ENCODE assay signal across 19 mouse cellular contexts in genomic region chr3:135563163-135563689, GRCm38 (mm10).
DNase-seq lines count a peak whose midpoint lies in the region; ATAC-seq and TF ChIP-seq lines count a peak whose summit lies in the region.
"Had no signal": no experiment of that assay in that cellular context is flagged by ENCODE, and none has a peak within 500 bp of the region (broad histone marks: within the 10 kb centered on the region; RNA-seq: fewer than 3 reads in every experiment).

No protein-coding gene starts in this region.

- peak; percentile 64 for DNase-seq in heart, embryonic 10.5 days (ENCODE audit: low spot score)
- DNase-seq in heart, postnatal 4 days = no peak
- DNase-seq in hindbrain, embryonic 11.5 days (ENCODE audit: low spot score) = no peak
- no peak for DNase-seq in hindbrain, postnatal 0 days (ENCODE audit: low spot score)
- DNase-seq in stomach, postnatal 0 days (ENCODE audit: low spot score) = no peak
- DNase-seq in left cerebral cortex, adult 2 months (ENCODE audit: extremely low spot score in 1 of 2, low spot score in 2 of 2) = no peak
- DNase-seq in testis, postnatal 10 days (ENCODE audit: low spot score) = no peak
- DNase-seq: cerebellum, adult 8-10 months; gastrocnemius, postnatal 10 days; retina, postnatal 1 day; right cerebral cortex, postnatal 4 days had no signal

- H3K4me3 ChIP-seq in heart, embryonic 10.5 days = no peak overlapping the region
- no peak overlapping the region for H3K4me3 ChIP-seq in hindbrain, embryonic 11.5 days (ENCODE audit: low read depth, low read length)
- no peak overlapping the region for H3K4me3 ChIP-seq in hindbrain, postnatal 0 days (ENCODE audit: low read length)
- no peak overlapping the region for H3K4me3 ChIP-seq in stomach, embryonic 14.5 days (ENCODE audit: low read depth, low read length)
- no peak overlapping the region for H3K4me3 ChIP-seq in stomach, postnatal 0 days (ENCODE audit: low read depth, low read length)
- no peak overlapping the region for H3K4me3 ChIP-seq in left cerebral cortex, adult 2 months
- H3K4me3 ChIP-seq: forebrain, embryonic 12.5 days; hindbrain, embryonic 12.5 days; midbrain, embryonic 15.5 days had no signal

- H3K4me1 ChIP-seq in heart, embryonic 10.5 days = peaks cover 10% of the 10 kb centered on the region; the same call in 1 of the 2 replicates
- H3K4me1 ChIP-seq in hindbrain, embryonic 11.5 days (replicated peaks; ENCODE audit: control insufficient read depth, insufficient read depth, low read length) = no peaks in the 10 kb centered on the region
- no peaks in the 10 kb centered on the region for H3K4me1 ChIP-seq in hindbrain, postnatal 0 days (ENCODE audit: insufficient read depth, low read length)
- no peaks in the 10 kb centered on the region for H3K4me1 ChIP-seq in stomach, embryonic 14.5 days (ENCODE audit: control insufficient read depth, insufficient read depth, low read length)
- H3K4me1 ChIP-seq in stomach, postnatal 0 days (replicated peaks; ENCODE audit: control insufficient read depth, insufficient read depth) = no peaks in the 10 kb centered on the region
- H3K4me1 ChIP-seq: forebrain, embryonic 12.5 days; hindbrain, embryonic 12.5 days; midbrain, embryonic 15.5 days had no signal

- no peak for TF ChIP-seq EP300 in stomach, postnatal 0 days (optimal IDR thresholded peaks at IDR 0.05)

- no peak overlapping the region for H3K9ac ChIP-seq in hindbrain, embryonic 11.5 days (ENCODE audit: low read depth, low read length)
- H3K9ac ChIP-seq in hindbrain, postnatal 0 days (replicated peaks; ENCODE audit: low read length) = no peak overlapping the region
- H3K9ac ChIP-seq in stomach, embryonic 14.5 days (replicated peaks; ENCODE audit: low read depth, low read length) = no peak overlapping the region
- H3K9ac ChIP-seq in stomach, postnatal 0 days (ENCODE audit: low read length) = no peak overlapping the region
- H3K9ac ChIP-seq: forebrain, embryonic 12.5 days; hindbrain, embryonic 12.5 days; liver, embryonic 14.5 days; midbrain, embryonic 15.5 days had no signal

- 74% methylated on average over 17 of the region's 17 CpGs for WGBS in heart, embryonic 10.5 days
- 83% methylated on average over 17 of the region's 17 CpGs for WGBS in hindbrain, embryonic 11.5 days
- WGBS in hindbrain, postnatal 0 days = 93% methylated on average over 17 of the region's 17 CpGs
- WGBS in stomach, embryonic 14.5 days = 74% methylated on average over 17 of the region's 17 CpGs
- 79% methylated on average over 17 of the region's 17 CpGs for WGBS in stomach, postnatal 0 days

- ATAC-seq in hindbrain, embryonic 11.5 days (ENCODE audit: low FRiP score) = 0 out of 2 replicates have a peak, but pooled peaks have one; percentile 40
- no peak for ATAC-seq in hindbrain, postnatal 0 days
- ATAC-seq in stomach, embryonic 14.5 days (ENCODE audit: insufficient number of reproducible peaks, insufficient read depth, low FRiP score, low read depth) = peak; percentile 28; the same call in 1 of the 2 replicates
- ATAC-seq in stomach, postnatal 0 days (ENCODE audit: low FRiP score, low TSS enrichment) = no peak
- ATAC-seq: intestine, embryonic 16.5 days; lung, postnatal 0 days; midbrain, embryonic 15.5 days; Patski had no signal

- H3K36me3 ChIP-seq in heart, embryonic 10.5 days = peaks cover 13% of the 10 kb centered on the region; the same call in 1 of the 2 replicates
- no peaks in the 10 kb centered on the region for H3K36me3 ChIP-seq in hindbrain, embryonic 11.5 days (ENCODE audit: control insufficient read depth, insufficient read depth, low read length)
- H3K36me3 ChIP-seq in hindbrain, postnatal 0 days (ENCODE audit: insufficient read depth, low read length) = no peaks in the 10 kb centered on the region
- H3K36me3 ChIP-seq in stomach, embryonic 14.5 days (ENCODE audit: control insufficient read depth, insufficient read depth, low read length) = no peaks in the 10 kb centered on the region
- no peaks in the 10 kb centered on the region for H3K36me3 ChIP-seq in stomach, postnatal 0 days (ENCODE audit: control insufficient read depth, insufficient read depth, low read length)
- H3K36me3 ChIP-seq: forebrain, embryonic 12.5 days; hindbrain, embryonic 12.5 days; midbrain, embryonic 15.5 days had no signal

- H3K4me2 ChIP-seq in hindbrain, embryonic 11.5 days (replicated peaks; ENCODE audit: low read depth, low read length) = no peak overlapping the region
- no peak overlapping the region for H3K4me2 ChIP-seq in hindbrain, postnatal 0 days (ENCODE audit: low read depth, low read length)
- no peak overlapping the region for H3K4me2 ChIP-seq in stomach, embryonic 14.5 days (replicated peaks; ENCODE audit: low read depth, low read length)
- H3K4me2 ChIP-seq in stomach, postnatal 0 days (replicated peaks; ENCODE audit: low read depth) = no peak overlapping the region
- H3K4me2 ChIP-seq: forebrain, embryonic 12.5 days; hindbrain, embryonic 12.5 days; midbrain, embryonic 15.5 days had no signal

- H3K27ac ChIP-seq in heart, embryonic 10.5 days = 0 out of 2 replicates have a peak overlapping the region, but pooled peaks have one; percentile 44
- no peak overlapping the region for H3K27ac ChIP-seq in hindbrain, embryonic 11.5 days (ENCODE audit: low read depth, low read length)
- no peak overlapping the region for H3K27ac ChIP-seq in hindbrain, postnatal 0 days
- no peak overlapping the region for H3K27ac ChIP-seq in stomach, embryonic 14.5 days (ENCODE audit: low read length)
- H3K27ac ChIP-seq in stomach, postnatal 0 days (replicated peaks) = no peak overlapping the region
- H3K27ac ChIP-seq in left cerebral cortex, adult 2 months = no peak overlapping the region
- H3K27ac ChIP-seq: forebrain, embryonic 12.5 days; hindbrain, embryonic 12.5 days; liver, embryonic 14.5 days; midbrain, embryonic 15.5 days had no signal

- intact Hi-C loops in left cerebral cortex, adult 2 months (cut with DNase I) = no loop called here

- no peak for TF ChIP-seq CTCF in hindbrain, postnatal 0 days (IDR thresholded peaks at IDR 0.05; ENCODE audit: low read depth)
- no peak for TF ChIP-seq CTCF in stomach, postnatal 0 days (IDR thresholded peaks at IDR 0.05; ENCODE audit: low read depth)
- TF ChIP-seq CTCF in left cerebral cortex, adult 2 months (IDR thresholded peaks at IDR 0.05) = no peak

- H3K9me3 ChIP-seq in heart, embryonic 10.5 days = no peaks in the 10 kb centered on the region
- H3K9me3 ChIP-seq in hindbrain, embryonic 11.5 days (ENCODE audit: control insufficient read depth, low read length) = no peaks in the 10 kb centered on the region
- H3K9me3 ChIP-seq in hindbrain, postnatal 0 days (ENCODE audit: low read length) = no peaks in the 10 kb centered on the region
- H3K9me3 ChIP-seq in stomach, embryonic 14.5 days (ENCODE audit: control insufficient read depth, low read depth, low read length) = no peaks in the 10 kb centered on the region
- no peaks in the 10 kb centered on the region for H3K9me3 ChIP-seq in stomach, postnatal 0 days (ENCODE audit: control insufficient read depth, low read length)
- H3K9me3 ChIP-seq: forebrain, embryonic 12.5 days; hindbrain, embryonic 12.5 days; midbrain, embryonic 15.5 days had no signal

- no peaks in the 10 kb centered on the region for H3K27me3 ChIP-seq in heart, embryonic 10.5 days (ENCODE audit: insufficient read depth, poor library complexity, severe bottlenecking)
- no peaks in the 10 kb centered on the region for H3K27me3 ChIP-seq in hindbrain, embryonic 11.5 days (ENCODE audit: control insufficient read depth, insufficient read depth, low read length)
- no peaks in the 10 kb centered on the region for H3K27me3 ChIP-seq in hindbrain, postnatal 0 days (ENCODE audit: insufficient read depth, low read length)
- no peaks in the 10 kb centered on the region for H3K27me3 ChIP-seq in stomach, embryonic 14.5 days (ENCODE audit: control insufficient read depth, insufficient read depth, low read length)
- H3K27me3 ChIP-seq in stomach, postnatal 0 days (ENCODE audit: control insufficient read depth, insufficient read depth, low read length) = no peaks in the 10 kb centered on the region
- H3K27me3 ChIP-seq: forebrain, embryonic 12.5 days; hindbrain, embryonic 12.5 days; midbrain, embryonic 15.5 days; Patski had no signal

Comparison
In these comparisons a context has a peak if more than half of its experiments do, and no peak if none do; other contexts are left out.
1. ATAC-seq: peak in hindbrain, embryonic 11.5 days (single experiment) and stomach, embryonic 14.5 days (single experiment); none in hindbrain, postnatal 0 days (single experiment) and stomach, postnatal 0 days (single experiment).